Mouse (Mus musculus): ENCODE results near the gene Map3k5.
"Not testable (repeated sequence)": the region's sequence is repeated elsewhere in the genome, so short reads cannot be mapped to it uniquely, and the experiment has no call there.

Gene Map3k5
- long read RNA-seq, experiment 1: 0 reads
- long read RNA-seq, experiment 2, partial matches to known transcripts: 0 of 3 reads
- long read RNA-seq, experiment 2, other reads (novel, unspliced or antisense): 3 of 3 reads

DNA sequence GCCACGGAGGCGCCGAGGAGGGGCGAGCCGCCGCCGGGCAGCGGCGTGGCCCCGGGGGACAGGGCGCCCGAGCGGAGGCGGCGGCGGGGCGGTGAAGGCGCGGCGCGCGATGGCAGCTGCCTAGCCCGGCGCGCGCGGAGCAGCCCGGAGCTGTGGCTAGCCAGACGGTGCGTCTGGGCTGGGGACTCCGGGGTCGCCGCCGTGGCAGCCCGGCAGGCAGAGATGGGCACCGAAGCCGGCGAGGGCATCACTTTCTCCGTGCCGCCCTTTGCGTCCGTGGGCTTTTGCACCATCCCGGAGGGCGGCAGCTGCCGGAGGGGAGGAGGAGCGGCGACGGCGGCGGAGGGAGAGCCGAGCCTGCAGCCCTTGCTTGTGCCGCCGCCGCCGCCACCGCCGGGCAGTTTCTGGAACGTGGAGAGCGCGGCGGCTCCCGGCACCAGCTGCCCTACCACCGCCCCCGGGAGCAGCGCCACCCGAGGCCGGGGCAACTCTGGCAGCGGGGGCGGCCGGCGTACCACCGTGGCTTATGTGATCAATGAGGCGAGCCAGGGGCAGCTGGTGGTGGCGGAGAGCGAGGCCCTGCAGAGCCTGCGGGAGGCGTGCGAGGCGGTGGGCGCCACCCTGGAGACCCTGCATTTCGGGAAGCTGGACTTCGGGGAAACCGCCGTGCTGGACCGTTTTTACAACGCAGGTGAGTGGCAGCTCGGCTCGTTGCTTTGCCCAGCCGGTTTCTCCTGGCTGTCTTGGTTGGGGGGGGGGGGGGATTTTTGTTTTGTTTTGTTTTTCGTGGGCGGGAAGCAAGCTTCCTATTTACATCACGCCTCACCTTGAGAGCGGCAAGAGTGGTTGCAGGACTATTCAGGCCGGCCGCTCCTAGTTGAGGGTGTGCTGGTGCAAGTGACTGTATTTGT lies at the start of gene Map3k5:
Gene Map3k5, plus strand, starts transcription at position 89 of the 911 bp plus-strand sequence.
- intact Hi-C loops (cut with DNase I): loop anchor here (2.0 to 5.0 kb wide), 2 partner anchors 138 to 193 kb away; no protein-coding TSS in a partner anchor

DNA sequence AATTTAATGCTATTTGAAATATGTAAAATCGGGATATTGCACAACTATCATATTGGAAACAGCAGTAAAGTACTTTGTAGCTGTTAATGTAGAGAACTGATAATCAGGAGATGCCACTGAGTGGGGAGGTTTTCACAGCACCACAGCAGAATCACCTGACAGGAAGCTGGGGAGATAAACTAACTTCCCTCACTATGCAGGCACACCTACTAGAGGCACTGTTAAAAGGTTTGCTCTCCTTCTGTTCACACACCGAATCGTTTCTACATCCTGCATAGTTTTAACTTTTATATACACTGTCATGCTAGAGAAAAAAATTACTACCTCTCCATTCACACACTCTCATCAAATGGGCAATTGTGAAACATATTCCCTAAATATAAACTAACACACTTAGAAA lies 48.0 kb upstream of the Map3k5 start:
- intact Hi-C loops (cut with DNase I): no loop called here

- intact Hi-C loops (cut with DNase I): loop anchor here (5.0 kb wide), 2 partner anchors 73 to 183 kb away; no protein-coding TSS in a partner anchor
These were observed 44.4 kb upstream of the Map3k5 start for GRCm38 (mm10) chr10:19889908-19890307.

- intact Hi-C loops (cut with DNase I): loop anchor here (5.0 kb wide), 2 partner anchors 74 to 184 kb away; no protein-coding TSS in a partner anchor
These were observed 42.6 kb upstream of the Map3k5 start for GRCm38 (mm10) chr10:19891686-19892085.

GRCm38 (mm10) chr10:19893146-19893545 lies 41.1 kb upstream of the Map3k5 start:
- intact Hi-C loops (cut with DNase I): loop anchor here (5.0 kb wide), 2 partner anchors 76 to 186 kb away; no protein-coding TSS in a partner anchor

- intact Hi-C loops (cut with DNase I): loop anchor here (5.0 kb wide), 2 partner anchors 77 to 187 kb away; no protein-coding TSS in a partner anchor
These were observed 40.3 kb upstream of the Map3k5 start for GRCm38 (mm10) chr10:19893976-19894375.

DNA sequence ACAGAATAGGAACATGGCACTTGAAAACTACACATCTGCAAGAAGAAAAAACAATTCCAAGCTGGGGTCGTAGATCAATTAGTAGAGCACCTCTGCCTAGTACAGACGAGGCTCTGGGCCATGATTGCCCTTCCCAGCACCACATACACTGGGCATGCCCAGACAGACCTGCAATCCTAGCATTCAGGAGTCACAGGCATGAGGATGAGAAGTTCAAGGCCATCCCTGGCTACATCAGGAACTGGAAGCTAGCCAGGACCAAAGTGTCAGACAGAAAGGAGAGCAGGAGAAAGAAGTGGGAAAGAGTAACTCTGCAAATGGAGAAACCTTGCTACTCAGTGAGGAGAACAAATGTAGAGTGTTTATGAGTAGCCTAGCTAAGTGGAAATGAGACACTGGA lies 34.1 kb upstream of the Map3k5 start:
- intact Hi-C loops (cut with DNase I): loop anchor here (10.0 kb wide), 2 partner anchors 305 to 405 kb away; partner anchors contain the start of gene Ifngr1

DNA sequence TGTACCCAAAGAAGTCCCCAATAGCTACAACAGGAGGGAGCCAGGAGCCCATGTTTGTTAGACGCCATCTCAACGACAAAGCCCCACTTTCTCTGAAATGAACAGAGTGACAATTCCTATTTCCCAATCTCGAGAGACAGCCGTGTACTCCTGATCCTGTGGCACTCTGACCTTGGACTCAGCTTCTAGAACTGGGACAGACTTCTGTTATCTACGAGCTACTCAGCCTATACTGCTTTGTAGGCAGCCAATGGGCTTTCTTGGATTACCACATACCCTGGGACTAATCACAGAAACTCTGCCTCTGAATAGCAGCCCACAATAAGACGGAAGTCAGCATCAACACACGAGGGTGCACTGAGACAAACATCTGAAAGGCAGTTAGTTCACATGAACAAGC lies 32.3 kb upstream of the Map3k5 start:
- intact Hi-C loops (cut with DNase I): loop anchor here (10.0 kb wide), 2 partner anchors 307 to 407 kb away; partner anchors contain the start of gene Ifngr1

DNA sequence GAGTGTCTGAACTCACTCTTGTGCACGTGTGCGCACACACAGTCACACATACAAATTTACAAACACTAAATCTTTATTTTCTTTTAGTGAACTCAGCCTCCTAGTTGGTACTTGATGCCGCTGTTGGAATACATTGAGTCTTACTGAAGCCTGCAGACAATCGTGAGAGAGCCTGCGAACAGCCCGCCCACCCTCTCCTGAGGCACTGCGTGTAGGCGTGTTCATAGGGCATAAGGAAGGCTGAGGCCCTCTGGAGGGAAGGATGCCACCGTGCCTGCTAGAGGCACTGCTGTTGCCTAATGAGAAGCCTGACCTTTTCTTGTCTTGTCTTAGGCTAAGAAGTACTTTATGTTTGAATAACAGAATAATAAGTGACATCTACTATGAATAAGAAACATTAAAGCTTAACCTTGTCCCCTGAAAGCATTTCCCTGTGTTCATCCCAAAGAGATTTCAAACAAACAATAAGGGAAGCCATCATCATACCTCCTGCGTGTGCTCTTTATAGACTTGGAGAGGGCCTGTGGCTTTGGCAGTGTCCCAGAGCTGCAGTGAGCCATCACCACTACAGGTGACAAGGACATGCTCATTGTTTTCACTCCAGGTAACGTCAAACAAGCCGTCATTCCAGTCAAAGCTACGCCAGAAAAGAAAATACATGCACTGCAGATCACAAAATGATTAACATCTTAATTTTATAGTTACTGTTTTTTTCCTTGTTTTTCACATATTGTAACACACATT lies 30.0 kb upstream of the Map3k5 start:
- intact Hi-C loops (cut with DNase I): loop anchor here (10.0 kb wide), 2 partner anchors 309 to 409 kb away; partner anchors contain the start of gene Ifngr1

- intact Hi-C loops (cut with DNase I): loop anchor here (5.0 to 10.0 kb wide), 3 partner anchors 215 to 413 kb away; partner anchors contain the start of gene Ifngr1
These were observed 26.9 kb upstream of the Map3k5 start, which contains the start of gene Pex7 for GRCm38 (mm10) chr10:19907246-19907804. Gene Pex7, minus strand, starts transcription at chr10:19907689.

- intact Hi-C loops (cut with DNase I): loop anchor here (5.0 to 10.0 kb wide), 3 partner anchors 214 to 413 kb away; partner anchors contain the start of gene Ifngr1
These were observed 26.2 kb upstream of the Map3k5 start for GRCm38 (mm10) chr10:19908076-19908475.

DNA sequence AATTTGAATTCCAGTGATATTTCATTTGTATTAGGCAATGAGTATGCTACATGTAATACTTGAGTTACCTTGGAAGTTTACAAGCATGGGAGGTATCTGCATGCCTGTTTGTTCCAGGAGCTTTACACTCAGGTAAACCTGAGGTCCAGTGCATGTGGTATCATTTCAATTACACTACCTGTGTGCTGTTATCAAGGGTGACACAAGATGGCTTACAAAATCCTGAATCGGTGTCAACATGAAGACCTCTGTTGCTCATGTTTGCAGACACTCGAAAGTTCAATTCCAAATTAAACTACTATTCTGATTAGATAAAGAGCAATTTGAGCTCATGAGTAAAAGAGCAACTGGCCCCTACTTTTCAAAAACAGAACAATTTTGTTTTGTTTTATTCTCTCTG lies 23.8 kb upstream of the Map3k5 start:
- intact Hi-C loops (cut with DNase I): no loop called here

DNA sequence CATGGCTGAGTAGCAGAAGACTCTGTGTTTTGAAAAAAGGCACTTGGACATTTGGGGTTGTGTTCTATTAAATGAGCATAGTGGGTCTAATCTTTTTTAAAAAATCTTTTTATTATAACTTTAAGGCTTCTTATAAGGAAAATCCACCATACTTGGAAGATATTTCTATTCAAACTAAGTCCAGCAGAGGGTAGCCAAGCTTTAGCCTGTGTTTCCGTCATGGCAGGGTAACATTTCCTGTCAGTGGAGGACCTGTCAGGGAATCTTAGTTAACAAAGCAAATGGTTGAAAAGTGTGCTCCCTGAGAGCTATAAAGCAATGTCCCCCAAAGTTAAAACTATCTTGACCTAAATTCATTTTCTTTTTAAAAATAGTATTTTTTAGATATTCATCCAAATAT lies 22.7 kb upstream of the Map3k5 start:
- intact Hi-C loops (cut with DNase I): no loop called here

DNA sequence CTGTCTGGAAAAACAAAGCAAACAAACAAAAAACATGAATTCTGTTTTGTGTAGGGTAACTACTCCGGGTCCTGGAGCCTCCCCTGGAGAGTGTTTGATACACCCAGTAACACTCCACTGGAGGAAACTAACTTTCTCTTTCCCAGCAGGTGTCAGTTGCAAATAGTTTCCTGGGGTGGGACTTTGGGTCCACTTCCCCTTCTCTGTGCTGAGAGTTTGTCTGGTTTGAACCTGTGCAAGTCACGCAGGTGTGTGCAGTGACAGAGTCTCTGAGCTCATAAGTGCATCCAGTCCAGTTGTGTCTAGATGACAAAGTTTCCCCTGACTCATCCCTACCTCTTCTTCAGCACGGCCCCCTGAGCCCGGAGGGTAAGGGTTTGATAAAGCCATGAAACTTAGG lies 20.5 kb upstream of the Map3k5 start:
- intact Hi-C loops (cut with DNase I): no loop called here

- intact Hi-C loops (cut with DNase I): no loop called here
These were observed 19.0 kb upstream of the Map3k5 start for GRCm38 (mm10) chr10:19915301-19915700.

DNA sequence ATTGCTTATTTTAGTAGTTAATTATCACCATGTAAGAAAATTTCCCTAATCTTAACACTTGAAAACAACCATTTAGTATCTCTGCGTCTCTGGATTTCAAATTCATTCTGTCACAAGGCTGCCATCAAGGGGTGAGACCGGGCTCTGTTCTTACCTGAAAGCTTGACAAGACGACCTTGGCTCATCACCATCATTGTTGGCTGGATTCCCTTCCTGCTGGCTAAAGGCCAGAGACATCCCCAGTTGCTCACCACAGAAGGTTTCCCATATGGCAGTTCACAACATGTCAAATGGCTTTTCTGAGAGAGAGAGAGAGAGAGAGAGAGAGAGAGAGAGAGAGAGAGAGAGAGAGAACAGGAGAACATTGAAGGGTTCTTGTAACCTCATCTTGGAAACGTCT lies 11.9 kb upstream of the Map3k5 start:
- intact Hi-C loops (cut with DNase I): no loop called here

DNA sequence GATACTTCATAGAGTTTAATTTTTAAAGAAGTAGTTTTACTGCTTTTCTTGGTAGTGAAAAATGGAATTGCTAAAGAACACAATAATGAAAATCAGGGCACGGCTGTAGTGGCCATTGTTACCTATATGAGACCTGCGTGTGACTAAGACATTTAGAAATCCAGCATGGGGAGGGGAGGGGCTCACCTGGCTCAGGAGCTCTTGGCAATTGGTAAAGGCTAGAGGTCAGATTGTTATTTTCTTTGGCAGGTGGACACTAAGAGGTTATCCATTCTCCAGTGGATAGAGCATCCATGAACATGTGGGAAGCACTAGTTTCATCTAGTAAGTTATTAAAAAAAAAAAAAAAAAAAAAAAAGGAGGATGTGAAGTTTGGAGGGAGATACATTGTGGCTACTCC lies 10.0 kb upstream of the Map3k5 start:
- intact Hi-C loops (cut with DNase I): no loop called here

GRCm38 (mm10) chr10:19926391-19926897 lies 7.8 kb upstream of the Map3k5 start:
- intact Hi-C loops (cut with DNase I): not testable (repeated sequence)

- intact Hi-C loops (cut with DNase I): no loop called here
These were observed 6.1 kb upstream of the Map3k5 start for GRCm38 (mm10) chr10:19928205-19928604.

DNA sequence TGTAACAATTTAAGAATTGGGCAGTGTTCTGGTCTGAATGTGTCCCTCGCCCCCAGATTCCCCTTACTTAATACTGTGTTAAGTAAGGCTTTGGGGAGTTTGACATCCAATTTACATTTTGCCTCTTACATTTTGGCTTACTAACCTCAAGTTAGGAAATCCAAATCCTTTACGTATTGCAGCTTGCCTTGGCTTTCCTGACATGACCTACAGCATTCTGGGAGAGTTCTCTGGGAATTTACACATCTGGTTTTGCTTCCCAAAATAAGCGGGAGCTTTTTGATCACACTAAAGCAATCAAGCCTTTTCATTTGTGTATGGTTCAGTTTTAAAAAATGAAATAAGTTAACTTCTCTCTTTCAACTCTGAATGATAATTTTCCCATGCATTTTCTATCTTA lies 1.3 kb upstream of the Map3k5 start:
- intact Hi-C loops (cut with DNase I): loop anchor here (5.0 kb wide), 1 partner anchor 194 kb away; no protein-coding TSS in a partner anchor

Measured in adrenal gland (tissue).